Mouse (Mus musculus): Measurements from ENCODE around the gene Hivep2.
A peak's percentile ranks its signal among the peaks of the same experiment; 100 is the strongest.

The Hivep2 gene

DNA sequence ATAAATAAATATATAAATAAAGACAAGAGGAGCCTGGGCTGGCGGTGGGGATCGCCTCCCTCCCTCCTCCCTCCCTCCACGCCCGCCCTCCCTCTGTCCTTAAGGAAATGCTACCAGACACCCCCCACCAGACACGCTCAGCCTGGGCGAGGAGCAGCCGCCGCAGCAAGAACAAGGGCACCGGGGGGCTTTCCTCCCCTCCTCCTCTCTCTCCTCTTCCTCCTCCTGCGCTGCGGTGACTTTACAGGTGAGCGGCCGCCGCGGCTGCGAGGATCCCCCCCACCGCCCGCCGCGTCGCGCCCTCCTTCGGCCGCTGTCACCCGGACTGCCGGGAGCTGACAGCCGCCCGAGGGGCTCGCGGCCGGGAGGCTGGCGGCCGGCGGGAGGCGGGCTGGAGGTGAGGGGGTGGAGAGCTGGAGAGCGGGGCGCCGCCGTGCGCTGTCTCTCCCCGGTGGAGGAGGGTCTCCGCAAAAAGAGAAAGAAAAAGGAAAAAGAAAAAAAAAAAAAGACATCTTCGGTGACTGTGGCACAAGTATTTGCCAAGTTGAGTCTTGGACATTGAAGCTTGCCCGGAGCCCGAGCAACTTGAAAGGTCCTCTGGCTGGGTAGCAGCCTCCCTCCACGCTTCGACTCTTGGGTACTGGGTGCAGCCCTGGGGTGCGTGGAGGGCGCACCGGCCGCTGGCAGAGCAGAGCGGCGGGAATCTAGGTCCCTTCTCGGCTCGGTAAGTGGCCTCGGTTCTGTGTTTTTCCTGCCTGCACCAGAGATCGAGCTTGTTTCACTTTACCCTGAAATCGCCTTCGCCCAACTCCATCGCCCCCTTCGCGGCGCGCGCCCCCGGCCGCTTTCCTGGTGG is at the start of gene Hivep2:
Hivep2 (plus strand) TSS at position 102 of the 856 bp plus-strand sequence.
- peak; percentile 70 for DNase-seq

DNA sequence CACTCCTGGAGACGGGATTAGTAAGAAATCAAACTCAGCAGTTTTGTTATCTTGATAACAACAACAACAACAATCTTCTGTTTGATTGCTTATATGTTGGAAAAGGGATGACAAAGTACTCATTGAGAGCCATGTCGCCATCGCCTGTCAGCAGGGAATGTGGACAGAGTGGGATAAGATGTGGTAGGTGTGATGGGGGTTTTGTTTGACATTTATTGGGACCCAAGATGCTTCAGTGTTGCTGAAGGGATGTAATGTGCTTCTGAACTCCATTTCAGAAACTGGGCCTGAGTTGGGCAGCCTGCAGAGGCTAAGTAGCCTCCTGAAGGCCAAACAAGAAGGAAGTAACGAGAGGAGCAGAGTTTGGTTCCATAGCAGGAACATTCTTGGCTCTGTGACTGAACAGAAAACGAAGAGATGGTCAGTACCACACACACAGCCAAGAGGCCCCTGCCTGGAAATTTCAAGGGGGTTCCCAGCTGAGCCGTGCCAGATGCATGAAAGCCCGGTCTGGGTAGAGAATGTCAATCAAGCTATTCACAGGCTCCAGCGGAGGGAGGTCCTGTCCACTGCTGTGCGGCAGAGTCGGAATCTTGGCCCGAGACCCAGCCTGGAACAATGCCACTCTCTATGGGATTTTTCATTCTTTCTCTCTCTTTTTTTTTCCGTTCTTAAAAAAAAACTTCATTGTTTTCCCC is 49.1 kb upstream of the Hivep2 start:
- peak; percentile 65 for DNase-seq

DNA sequence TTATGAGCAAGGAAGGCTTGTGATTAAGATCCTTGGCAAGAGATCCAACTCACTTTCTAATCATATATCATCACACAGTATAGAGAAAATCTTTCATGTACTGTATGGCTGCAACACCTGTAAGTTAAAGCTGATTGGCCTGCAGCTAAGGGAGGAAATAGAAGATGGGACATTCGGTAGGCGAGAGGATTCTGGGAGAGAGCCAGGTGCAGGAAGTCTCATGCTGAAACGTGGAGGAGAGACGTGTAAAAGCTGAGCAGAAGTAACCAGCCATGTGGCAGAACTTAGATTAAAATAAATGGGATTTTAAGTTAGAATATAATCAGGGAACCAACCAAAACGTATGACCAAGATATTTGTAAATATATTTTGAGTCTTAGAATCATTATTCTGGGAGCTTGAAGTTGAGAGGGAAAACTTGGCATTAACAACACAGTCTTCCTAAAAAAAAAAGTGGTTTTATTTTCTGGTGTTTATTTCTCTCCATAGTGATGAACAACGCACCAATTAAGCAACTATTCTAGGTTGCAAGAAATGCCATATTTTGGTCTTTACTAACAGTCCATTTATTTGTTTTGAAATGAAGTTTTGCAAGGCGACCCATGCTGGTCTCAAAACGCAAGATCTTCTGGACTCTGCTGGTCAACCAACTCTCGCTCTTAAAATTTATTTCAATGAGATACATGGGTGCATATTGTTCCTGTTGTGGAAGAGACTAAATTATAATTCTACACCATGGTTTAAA is 44.1 kb upstream of the Hivep2 start:
- no peak for DNase-seq

DNA sequence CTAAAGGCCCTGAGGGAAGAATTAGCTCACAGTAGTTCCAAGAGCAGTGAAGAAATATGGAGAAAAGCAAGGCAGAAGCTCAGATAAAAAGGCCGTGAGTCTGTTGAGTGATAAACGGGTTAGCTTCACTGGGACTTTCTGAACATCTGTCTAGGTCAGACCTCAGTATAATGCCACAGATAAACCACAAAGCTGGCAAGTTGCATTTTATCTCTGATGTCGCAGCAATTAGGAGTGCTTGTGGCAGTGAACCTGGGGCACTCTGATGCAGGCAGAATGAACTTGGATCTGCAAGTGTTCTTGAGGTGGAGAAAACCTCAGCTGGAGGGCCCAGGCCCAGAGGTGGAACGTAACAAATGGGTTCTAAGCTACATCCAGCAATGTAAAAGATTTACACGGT is 36.6 kb upstream of the Hivep2 start:
- no peak for DNase-seq

DNA sequence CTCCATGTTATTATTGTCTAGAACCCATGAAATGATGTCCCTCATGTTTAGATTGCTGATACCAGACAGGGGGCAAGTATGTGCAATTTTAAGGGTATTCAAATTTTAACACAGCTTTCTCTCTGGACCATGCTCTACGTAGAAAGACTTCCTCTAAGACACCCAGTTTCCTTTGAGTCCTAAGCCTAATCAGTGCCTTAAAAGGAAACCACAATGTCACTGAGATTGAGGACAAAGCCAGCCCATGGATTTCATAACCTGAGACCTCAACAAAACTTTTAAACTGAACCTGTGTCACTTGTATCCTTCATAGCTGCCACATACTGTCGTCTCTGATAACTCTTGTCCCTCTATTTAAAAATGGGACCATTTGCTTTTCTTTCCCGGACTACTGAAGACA is 33.7 kb upstream of the Hivep2 start:
- DNase-seq = no peak

DNA sequence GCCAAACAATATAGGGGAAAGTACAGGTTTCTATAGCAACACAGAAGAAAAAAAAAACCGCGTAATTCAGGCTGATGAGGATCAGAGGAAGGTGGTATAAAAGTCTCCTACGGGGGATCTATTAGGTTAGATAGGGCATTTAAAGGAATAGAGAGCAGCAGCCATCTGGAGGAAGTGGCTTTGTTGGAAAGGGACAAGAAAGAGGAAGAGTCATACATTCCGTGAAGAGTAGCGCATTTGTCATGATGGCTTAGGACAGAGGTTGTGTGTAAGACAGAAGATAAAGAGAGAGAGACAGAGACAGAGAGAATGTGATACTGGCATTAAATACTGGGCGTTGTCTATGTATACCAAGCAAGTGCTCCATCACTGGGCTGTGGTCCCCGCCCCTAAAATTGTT is 32.6 kb upstream of the Hivep2 start:
- no peak for DNase-seq

DNA sequence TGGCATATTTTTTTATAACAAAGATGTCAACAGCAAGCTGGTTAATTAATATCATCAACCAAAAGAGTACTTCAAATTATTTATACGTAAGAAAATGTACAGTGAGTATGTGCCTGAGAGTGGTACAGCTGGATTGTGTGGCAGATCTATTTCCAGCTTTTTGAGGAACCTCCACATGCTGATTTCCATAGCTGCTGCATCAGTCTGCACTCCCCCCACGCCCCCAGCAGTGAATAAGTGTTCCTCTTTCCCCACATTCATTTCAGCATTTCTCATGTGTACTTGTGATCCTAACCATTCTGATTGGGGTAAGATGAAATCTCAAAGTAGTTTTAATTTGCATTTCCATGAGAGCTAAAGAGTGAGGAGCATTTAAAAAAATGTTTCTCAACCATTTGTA is 30.2 kb upstream of the Hivep2 start:
- no peak for DNase-seq

DNA sequence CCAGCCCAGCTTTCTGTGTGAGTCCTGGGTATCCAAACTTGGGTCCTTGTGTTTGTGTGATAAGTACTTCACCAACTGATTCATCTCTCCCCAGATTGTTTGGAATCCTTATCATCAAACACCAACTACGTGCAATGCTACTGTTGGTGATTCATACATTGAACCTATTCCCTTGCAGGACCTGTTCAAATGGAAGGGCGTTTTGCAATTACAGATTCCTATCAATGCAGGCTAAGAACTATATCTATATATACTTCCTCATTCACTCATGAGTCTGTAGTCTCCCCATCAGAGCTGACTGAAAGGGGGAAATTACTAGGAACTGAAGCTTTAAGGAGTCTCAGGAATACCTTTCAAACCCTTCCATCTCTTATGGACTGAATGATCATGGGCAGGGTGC is 24.5 kb upstream of the Hivep2 start:
- no peak for DNase-seq

DNA sequence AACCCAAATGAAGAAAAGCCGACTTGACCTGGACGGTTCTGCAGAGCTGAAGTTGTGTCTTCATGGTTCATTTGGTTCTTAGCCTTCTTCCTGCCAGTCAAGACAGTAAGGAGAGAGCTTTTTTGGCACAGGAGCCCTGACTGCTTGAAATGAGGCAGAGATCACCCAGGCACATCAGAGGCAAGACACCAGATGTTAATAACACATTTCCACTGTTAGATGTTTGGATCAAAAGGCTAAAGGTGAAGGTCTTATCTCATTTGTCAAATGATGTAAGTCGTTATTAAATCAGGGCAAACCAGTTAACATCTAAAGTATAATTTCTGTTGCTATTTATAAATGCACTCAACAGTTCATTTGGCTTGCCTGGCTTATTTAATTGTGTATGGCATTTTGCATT is 22.2 kb upstream of the Hivep2 start:
- no peak for DNase-seq

DNA sequence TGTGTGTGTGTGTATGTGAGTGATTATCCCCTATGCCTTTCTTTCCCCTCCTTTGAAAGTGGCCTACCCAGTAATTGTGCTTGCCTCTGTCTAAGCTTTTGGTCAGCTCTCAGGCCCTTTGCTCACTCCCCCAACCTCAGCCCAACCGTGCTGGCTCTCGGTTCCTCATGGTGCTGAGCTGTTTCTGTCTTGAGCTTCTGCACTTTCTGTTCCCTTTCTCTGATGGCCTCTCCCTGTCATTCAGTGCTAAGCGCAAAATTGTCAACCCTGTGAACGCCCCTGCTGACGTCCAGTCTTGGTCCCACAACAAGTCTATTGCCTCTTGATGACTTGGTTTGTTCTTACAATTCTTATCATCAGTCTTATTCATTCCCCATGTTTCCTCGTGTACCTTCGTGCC is 19.4 kb upstream of the Hivep2 start:
- no peak for DNase-seq

DNA sequence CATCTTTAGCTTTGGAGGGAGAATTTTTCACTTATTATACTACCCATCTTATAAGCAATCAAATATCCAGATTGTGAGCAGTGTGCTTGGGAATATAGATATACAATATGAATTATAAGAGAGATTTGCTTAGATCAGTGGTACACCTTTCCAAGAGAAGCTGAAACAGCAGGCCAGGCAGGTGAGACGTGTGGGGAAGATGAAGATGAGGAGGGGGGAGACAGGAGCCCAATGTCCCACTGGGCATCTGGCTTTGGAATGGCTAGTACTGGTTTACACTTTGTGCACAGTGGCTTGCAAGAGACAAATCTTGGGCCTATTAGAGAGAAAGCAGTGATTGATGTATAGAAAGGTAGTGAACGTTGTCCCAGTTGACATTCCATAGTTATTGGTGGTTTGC is 2.9 kb upstream of the Hivep2 start:
- no peak for DNase-seq

DNA sequence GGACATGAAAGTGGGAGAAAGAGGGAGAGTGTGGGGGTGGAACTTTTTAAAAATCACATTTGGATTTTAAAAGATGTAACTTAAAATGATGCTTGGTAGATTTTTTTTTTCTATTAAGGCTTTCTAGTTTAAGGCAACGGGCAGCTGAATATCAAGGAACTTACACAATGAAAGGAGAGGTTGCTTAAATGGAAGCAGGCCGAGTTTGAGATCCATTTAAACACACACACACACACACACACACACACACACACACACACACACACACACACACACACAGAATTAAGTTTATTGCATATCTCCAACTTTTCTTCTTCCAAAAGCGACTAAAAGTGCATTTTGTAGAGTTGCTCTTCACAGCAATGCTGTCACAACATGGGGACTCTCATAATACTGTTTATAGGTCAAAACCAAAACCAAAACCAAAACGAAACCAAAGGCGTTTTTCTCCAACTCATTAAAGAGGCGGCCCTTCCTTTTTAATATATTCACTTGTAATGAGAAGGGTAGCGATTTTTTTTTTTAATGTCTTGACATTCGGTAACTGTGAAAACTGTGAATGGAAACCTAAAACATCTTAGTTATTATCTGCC is 1.9 kb upstream of the Hivep2 start:
- DNase-seq = peak; percentile 28

DNA sequence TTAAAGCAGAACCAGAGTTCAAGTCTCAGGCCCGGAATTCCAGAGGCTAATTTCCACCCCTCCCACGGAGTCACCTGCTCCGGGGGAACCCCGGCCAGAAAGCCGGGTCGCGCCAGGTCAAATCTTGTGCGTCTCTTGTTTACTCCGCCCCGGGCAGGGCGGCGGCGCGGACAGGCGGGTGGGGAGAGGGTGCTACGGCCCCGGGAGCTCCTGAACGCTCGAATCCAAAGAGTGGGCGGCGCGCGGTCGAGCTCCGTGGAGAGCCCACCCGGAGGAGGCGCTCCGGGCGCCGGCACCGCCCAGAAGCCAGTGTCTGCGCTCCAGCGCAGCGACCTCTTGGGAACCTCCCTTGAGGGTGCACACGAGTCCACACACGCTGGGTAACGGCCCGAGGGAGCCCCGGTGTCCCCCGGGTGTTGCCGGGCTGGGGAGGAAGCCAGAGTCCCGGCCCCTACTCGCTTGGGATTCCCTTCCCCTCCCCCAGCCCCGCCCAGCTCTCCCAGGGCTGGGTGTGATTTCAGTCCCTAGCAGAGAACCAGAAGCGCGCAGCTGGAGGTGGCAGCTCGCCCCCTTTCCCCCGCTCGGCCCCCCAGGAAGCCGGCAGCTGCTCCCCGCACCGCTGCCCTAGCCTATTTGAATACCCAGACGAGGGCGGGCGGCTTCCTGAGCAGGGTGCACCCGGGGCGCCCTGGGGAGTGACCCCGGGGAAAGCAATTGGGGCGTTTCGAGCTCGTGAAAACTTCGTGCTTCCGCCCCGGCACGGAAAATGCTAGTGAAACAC is 1.2 kb upstream of the Hivep2 start:
- peak; percentile 80 for DNase-seq

DNA sequence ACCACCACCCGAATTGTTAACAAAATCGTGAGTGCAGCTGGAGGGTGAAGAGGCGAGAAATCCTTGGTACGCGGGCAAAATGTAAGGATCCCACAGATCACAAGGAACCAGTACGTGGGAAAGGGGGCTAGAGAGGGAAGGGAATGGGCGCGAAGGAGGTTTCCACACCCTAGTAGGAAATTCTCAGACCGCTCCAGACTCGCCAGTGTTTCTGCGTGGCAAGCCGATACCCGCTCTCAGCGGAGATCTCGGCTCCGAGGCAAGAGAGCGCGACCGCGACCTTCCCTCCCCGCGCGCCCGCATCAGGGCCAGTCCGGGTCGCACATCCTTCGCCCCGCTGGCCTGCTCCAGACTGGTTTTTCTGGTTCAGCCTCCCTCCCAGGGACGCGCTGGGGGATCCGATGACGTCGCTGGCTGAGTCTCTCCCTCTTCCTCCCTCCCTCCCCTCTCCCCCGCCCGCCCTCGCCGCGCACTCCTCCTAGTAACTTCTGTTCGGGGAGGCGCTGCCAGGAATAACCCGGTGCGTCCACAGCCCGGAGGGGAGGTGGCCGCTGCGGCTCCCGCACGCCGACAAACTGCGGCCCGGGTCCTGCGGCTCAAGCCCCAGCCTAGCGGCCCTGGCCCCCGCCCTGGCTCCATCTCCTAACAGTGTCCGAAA is 430 bp upstream of the Hivep2 start:
- peak; percentile 92 for DNase-seq

DNA sequence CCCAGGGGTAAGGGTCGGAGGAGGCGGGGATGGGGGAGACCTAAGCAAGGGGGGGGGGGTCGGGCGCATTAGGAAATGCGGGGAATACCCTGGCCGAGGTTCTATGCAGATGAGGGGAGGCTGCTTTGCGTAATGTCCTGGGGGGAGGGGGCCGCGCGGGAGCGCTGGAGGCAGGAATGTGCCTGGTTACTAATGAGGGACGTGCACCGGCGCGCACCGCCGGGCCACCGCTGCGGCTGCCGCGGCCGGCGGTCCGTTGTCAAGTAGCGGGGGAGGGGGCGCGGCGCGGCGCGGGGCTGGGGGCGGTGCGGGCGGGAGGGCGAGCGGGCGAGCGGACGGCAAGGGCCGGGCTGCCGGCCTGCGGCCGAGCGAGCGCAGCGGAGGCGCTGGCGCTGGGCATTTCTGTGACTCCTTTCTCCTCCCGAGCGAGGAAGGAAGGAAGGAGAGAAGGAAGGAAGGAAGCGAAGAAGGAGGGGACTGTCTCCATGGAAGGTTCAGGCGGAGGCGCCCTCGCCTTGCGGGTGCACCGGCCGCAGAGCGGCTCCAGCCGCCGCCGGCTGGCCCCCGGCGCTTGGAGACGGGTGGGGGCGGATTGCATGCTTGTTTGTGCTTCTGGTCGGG is 1.1 kb downstream of the Hivep2 start:
- DNase-seq = peak; percentile 72

DNA sequence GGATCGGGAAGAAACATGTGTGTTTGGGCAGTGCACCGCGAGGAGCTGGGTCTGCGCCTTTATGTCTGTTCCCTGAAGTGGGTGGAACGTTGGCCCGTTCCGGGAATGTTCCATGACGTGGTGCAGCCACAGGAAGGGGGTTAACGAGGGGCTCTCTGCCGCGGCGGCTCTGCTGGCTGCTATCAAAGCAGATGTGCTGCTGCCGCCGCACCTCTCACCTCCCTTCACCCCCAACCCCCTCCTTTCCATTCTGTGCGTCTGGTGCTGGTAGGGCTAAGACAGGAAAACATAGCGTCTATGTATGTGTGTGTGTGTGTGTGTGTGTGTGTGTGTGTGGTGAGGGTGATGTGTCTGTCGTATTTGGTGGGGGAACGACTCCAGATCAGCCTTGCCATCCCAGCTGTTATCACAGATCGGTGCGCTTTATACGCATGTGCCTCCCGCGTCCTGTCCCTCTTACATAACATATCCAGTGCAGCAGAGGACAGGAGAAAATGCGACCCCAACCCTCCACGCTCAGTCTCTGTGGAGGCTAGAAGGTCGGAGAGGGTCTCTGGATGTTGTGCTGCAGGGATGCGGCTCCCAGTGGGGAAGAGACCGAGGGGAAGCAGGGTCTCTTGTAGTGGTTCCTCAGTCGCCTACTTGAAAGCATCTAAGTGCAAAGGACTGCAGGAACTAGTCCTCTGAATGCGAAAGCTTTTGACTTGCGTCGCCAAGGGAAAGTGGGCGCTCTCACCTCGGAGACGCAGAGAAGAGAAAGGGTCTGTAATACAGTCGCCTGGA is 1.8 kb downstream of the Hivep2 start:
- DNase-seq = peak; percentile 82

DNA sequence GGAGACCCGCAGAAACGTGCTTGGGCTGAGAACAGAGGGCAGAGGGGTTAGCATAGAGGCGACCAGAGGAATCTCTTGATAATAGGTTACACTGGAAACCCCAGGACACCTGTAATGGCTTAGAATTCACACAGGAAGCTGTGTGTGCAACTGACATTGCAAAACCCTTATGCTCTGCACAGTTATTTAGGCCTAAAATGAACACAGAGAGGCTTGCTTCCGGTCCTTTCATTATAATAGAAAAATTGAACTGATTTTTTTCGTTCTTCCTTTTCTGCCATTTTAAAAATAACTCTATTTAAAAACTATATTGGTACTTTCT is 2.3 kb downstream of the Hivep2 start:
- DNase-seq = no peak

DNA sequence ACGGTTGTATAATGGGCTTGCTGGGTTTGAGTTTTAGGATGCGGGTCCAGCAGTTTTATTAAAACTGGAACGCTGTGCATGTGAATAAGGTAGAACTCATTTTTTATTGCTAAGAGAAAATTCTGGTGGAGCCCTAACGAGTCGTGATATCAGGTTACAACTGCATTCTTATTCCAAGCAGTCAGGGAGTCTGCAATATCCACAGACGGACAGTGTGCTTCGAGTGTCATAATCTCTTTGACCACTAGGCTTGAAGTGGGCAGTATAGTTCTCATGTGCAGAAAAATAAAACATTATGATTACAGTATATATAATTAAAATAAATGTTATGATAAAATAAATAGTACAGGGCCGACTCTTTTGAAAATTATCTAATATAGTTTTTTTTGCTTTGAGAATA is 3.1 kb downstream of the Hivep2 start:
- peak; percentile 77 for DNase-seq

DNA sequence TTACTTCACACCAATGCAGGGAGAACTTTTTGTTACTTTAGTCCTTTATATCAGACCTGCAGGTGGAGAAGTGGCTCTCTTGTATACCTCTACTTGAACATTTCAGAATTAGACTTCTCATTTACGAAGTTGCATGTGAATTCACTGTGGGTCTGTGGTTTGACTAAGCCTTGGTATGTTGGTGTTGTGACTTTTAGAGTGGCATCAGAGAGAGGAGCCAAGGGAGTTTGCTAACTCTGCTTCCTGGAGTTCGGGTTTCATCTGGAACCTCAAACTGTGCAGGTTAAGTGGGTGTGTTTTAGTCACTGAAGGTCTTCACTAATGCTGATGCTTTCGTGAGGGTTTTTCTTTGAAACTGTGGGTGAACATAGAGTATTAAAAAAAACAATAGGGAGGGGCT is 4.4 kb downstream of the Hivep2 start:
- no peak for DNase-seq

DNA sequence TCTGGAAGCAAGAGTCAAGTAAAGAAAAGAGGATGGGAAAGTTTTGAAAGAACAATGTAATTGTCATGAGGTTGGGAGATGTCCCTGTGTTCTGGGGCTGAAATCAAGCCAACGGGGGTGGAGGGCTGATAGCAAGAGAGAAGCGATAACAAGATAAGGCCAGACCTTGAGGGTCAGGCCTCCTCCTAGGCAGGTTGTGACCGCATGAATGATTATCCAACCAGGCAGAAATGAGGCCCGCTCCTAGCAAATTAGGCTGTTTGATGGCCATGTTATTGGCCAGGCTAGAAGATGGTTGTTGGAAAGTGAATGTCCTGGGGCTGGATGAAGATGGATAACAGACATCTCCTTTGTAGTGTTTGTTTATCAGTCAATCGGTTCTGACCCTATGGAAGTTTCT is 5.4 kb downstream of the Hivep2 start:
- DNase-seq = no peak
